Mouse (Mus musculus): ENCODE results near the gene Tbc1d10b. TPM values are rescaled to one million over a fixed set of nuclear protein-coding genes. Genes with fewer than 3 reads are reported as not detected.

Gene Tbc1d10b
- polyA plus RNA-seq, 1 experiment from 2014 or later = 21.4 TPM

- Histone ChIP-seq H3K27ac (ENCODE audit: low read depth) (peak overlapping the region; percentile 91), H3K4me1 (replicated peaks; ENCODE audit: control insufficient read depth, insufficient read depth, low read length) (peaks cover 20% of the 10 kb centered on the region), H3K36me3 (ENCODE audit: control insufficient read depth, insufficient read depth, low read length) (peaks cover 17% of the 10 kb centered on the region), H3K27me3 (replicated peaks; ENCODE audit: control insufficient read depth, insufficient read depth, low read length) (no peaks in the 10 kb centered on the region), H3K9ac (ENCODE audit: low read length) (peak overlapping the region; percentile 91), H3K4me2 (ENCODE audit: low read length) (peak overlapping the region; percentile 76), H3K4me3 (ENCODE audit: low read depth, low read length) (peak overlapping the region; percentile 94), H3K9me3 (ENCODE audit: control insufficient read depth, low read length) (0 out of 2 replicates have a peak, but pooled peaks cover 2% of the 10 kb centered on the region)
- ATAC-seq (replicated peaks; ENCODE audit: low FRiP score, low TSS enrichment, low read depth) (peak; percentile 80), DNase-seq (ENCODE audit: low spot score) (peak; percentile 62)
- 8% methylated on average over 33 of the region's 33 CpGs for WGBS
These were observed 36.6 kb upstream of the Tbc1d10b start for GRCm38 (mm10) chr7:127244658-127245510.

DNA sequence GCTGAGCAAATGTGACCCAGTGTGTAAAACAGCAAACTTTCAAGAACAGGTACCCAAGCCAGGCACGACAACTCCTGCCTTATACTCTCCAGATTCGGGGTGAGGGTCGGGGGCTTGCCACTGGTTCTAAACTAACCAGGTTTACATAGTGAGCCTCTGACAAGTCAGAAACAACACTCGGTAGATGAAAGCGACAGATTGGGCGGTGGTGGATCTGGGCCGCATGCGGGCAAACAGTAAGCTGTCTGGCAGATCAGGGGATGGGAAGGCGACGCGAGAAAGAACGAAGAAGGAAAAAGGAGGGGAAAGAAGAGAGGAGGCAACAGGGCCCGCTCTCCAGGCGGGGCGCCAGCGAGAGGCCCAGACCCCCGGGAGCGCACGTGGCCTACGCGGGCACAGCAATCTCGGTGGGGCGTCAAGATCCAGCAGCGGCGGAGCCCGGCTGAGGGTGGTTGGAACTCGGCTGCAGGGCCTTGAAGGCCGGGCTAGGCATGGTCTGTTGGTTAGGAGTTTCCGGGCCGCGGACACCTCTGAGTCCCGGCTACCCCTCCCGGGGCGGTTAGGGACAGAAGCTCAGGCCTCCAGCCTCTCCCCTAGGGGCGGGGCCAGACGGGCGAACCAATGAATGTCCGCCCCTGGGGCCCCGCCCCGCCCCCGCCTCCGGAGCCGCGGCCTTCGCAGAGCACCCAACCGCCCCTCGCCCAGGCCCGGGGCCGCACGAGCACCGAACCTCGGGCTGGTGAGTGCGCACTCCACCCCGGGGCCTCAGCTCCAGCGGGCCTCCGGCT is 35.8 kb upstream of the Tbc1d10b start, which contains the start of gene Zfp771:
Gene Zfp771 (plus strand): TSS at position 405 of the 788 bp plus-strand sequence.
- H3K9me3 ChIP-seq (ENCODE audit: control insufficient read depth, low read length) = 0 out of 2 replicates have a peak, but pooled peaks cover 2% of the 10 kb centered on the region
- peaks cover 12% of the 10 kb centered on the region; the same call in 1 of the 2 replicates for H3K36me3 ChIP-seq (ENCODE audit: control insufficient read depth, insufficient read depth, low read length)
- peak; percentile 99 for ATAC-seq (replicated peaks; ENCODE audit: low FRiP score, low TSS enrichment, low read depth)
- no peaks in the 10 kb centered on the region for H3K27me3 ChIP-seq (replicated peaks; ENCODE audit: control insufficient read depth, insufficient read depth, low read length)
- DNase-seq (ENCODE audit: low spot score) = peak; percentile 95
- peak within 1 kb of the TSS; percentile 94 for H3K4me3 ChIP-seq (ENCODE audit: low read depth, low read length)
- peak within 1 kb of the TSS; percentile 91 for H3K9ac ChIP-seq (ENCODE audit: low read length)
- peaks cover 20% of the 10 kb centered on the region for H3K4me1 ChIP-seq (replicated peaks; ENCODE audit: control insufficient read depth, insufficient read depth, low read length)
- peak within 1 kb of the TSS; percentile 91 for H3K27ac ChIP-seq (ENCODE audit: low read depth)
- peak within 1 kb of the TSS; percentile 76 for H3K4me2 ChIP-seq (ENCODE audit: low read length)
- WGBS = 1% methylated on average over 53 of the region's 56 CpGs

DNA sequence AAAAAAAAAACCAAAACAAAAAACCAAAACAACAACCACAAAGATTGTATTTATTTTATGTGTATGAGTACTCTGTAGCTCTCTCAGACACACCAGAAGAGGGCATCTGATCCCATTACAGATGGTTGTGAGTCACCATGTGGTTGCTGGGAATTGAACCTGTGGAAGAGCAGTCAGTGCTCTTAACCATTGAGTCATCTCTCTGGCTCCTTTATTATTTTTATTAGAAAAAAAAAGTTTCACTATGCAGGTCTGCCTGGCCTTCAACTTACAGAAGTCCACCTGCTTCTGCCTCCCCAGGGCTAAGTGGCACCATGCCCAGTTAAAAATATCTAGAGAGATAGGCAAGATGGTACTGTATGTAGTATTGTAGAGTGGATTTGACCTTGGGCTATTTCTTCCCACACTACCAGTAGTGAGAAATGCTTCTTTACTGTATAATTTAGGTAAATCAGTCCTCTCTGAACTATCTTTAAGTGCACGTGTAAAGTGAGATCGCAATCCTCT is 35.1 kb upstream of the Tbc1d10b start:
- H3K4me2 ChIP-seq (ENCODE audit: low read length) = peak overlapping the region; percentile 76
- ATAC-seq (replicated peaks; ENCODE audit: low FRiP score, low TSS enrichment, low read depth) = no peak
- WGBS = 30% methylated on average over 2 of the region's 2 CpGs
- DNase-seq (ENCODE audit: low spot score) = no peak
- peak overlapping the region; percentile 94 for H3K4me3 ChIP-seq (ENCODE audit: low read depth, low read length)
- H3K9me3 ChIP-seq (ENCODE audit: control insufficient read depth, low read length) = 0 out of 2 replicates have a peak, but pooled peaks cover 2% of the 10 kb centered on the region
- H3K4me1 ChIP-seq (replicated peaks; ENCODE audit: control insufficient read depth, insufficient read depth, low read length) = peaks cover 20% of the 10 kb centered on the region
- peak overlapping the region; percentile 91 for H3K9ac ChIP-seq (ENCODE audit: low read length)
- H3K27ac ChIP-seq (ENCODE audit: low read depth) = peak overlapping the region; percentile 91
- H3K36me3 ChIP-seq (ENCODE audit: control insufficient read depth, insufficient read depth, low read length) = peaks cover 18% of the 10 kb centered on the region
- H3K27me3 ChIP-seq (replicated peaks; ENCODE audit: control insufficient read depth, insufficient read depth, low read length) = no peaks in the 10 kb centered on the region

- H3K9me3 ChIP-seq (ENCODE audit: control insufficient read depth, low read length) = no peaks in the 10 kb centered on the region
These were observed 26.5 kb upstream of the Tbc1d10b start for GRCm38 (mm10) chr7:127234777-127235176.

DNA sequence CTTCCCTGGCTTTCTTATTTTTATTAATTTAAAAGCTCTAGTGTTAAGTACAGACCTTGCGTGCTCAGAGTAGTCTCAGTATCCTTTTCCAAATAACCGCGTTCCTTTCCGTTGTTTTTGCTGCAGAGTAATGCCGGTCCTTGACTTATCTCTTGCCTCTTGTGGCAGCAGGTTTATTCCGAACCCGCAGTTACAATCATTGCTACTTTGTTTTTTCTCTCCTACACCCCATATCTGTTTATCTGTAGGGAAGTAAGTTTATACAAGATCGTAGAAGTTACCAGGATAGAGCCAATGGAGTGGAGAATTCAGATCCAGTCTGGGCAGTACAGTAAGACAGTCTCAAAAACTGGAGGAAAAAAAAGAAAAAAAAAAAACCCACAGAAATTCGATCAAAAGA is 25.5 kb upstream of the Tbc1d10b start:
- Histone ChIP-seq H3K9me3 (ENCODE audit: control insufficient read depth, low read length) (no peaks in the 10 kb centered on the region), H3K36me3 (ENCODE audit: control insufficient read depth, insufficient read depth, low read length) (peaks cover 54% of the 10 kb centered on the region), H3K27ac (ENCODE audit: low read depth) (peak overlapping the region; percentile 98; the same call in 1 of the 2 replicates), H3K27me3 (replicated peaks; ENCODE audit: control insufficient read depth, insufficient read depth, low read length) (no peaks in the 10 kb centered on the region), H3K4me1 (replicated peaks; ENCODE audit: control insufficient read depth, insufficient read depth, low read length) (peaks cover 18% of the 10 kb centered on the region), H3K4me2 (ENCODE audit: low read length) (peak overlapping the region; percentile 85), H3K4me3 (ENCODE audit: low read depth, low read length) (peak overlapping the region; percentile 78), H3K9ac (ENCODE audit: low read length) (peak overlapping the region; percentile 90)
- 2% methylated on average over 9 of the region's 9 CpGs for WGBS
- ATAC-seq (replicated peaks; ENCODE audit: low FRiP score, low TSS enrichment, low read depth) = no peak
- no peak for DNase-seq (ENCODE audit: low spot score)

More at GRCm38 (mm10) chr7:127234777-127235176, 26.5 kb upstream of the Tbc1d10b start:
- Histone ChIP-seq H3K9ac (ENCODE audit: low read length) (no peak overlapping the region), H3K4me1 (replicated peaks; ENCODE audit: control insufficient read depth, insufficient read depth, low read length) (peaks cover 18% of the 10 kb centered on the region), H3K36me3 (ENCODE audit: control insufficient read depth, insufficient read depth, low read length) (peaks cover 53% of the 10 kb centered on the region), H3K27ac (ENCODE audit: low read depth) (no peak overlapping the region), H3K27me3 (replicated peaks; ENCODE audit: control insufficient read depth, insufficient read depth, low read length) (no peaks in the 10 kb centered on the region), H3K4me2 (ENCODE audit: low read length) (peak overlapping the region; percentile 85), H3K4me3 (ENCODE audit: low read depth, low read length) (no peak overlapping the region)
- DNase-seq (ENCODE audit: low spot score) (no peak), ATAC-seq (replicated peaks; ENCODE audit: low FRiP score, low TSS enrichment, low read depth) (no peak)
- 97% methylated on average over 2 of the region's 2 CpGs for WGBS

DNA sequence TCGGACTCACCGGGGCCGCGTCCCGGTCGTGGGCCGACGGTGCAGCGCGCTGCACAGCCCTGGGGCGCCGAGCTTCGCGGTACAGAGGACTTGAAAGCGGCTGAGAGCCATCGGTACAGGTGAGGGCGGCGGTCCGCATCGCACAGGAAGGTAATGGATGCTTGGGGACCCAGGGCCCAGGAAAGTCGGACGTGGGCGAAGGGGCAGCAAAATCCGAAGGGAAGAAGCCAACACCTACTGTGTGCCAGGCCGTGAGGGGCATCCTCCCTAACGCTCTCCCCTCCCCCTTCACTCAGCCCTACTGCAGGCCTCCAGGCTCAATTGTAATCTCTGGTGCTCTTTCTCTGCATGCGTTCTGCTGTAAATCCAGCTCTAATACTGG is 25.1 kb upstream of the Tbc1d10b start:
- Histone ChIP-seq H3K36me3 (ENCODE audit: control insufficient read depth, insufficient read depth, low read length) (peaks cover 50% of the 10 kb centered on the region), H3K4me3 (ENCODE audit: low read depth, low read length) (peak overlapping the region; percentile 78), H3K4me1 (replicated peaks; ENCODE audit: control insufficient read depth, insufficient read depth, low read length) (peaks cover 18% of the 10 kb centered on the region), H3K9me3 (ENCODE audit: control insufficient read depth, low read length) (no peaks in the 10 kb centered on the region), H3K9ac (ENCODE audit: low read length) (peak overlapping the region; percentile 90), H3K4me2 (ENCODE audit: low read length) (peak overlapping the region; percentile 85), H3K27me3 (replicated peaks; ENCODE audit: control insufficient read depth, insufficient read depth, low read length) (no peaks in the 10 kb centered on the region), H3K27ac (ENCODE audit: low read depth) (peak overlapping the region; percentile 98)
- WGBS = under 1% methylated on average over 26 of the region's 27 CpGs
- ATAC-seq (replicated peaks; ENCODE audit: low FRiP score, low TSS enrichment, low read depth) = peak; percentile 62
- no peak for DNase-seq (ENCODE audit: low spot score)

DNA sequence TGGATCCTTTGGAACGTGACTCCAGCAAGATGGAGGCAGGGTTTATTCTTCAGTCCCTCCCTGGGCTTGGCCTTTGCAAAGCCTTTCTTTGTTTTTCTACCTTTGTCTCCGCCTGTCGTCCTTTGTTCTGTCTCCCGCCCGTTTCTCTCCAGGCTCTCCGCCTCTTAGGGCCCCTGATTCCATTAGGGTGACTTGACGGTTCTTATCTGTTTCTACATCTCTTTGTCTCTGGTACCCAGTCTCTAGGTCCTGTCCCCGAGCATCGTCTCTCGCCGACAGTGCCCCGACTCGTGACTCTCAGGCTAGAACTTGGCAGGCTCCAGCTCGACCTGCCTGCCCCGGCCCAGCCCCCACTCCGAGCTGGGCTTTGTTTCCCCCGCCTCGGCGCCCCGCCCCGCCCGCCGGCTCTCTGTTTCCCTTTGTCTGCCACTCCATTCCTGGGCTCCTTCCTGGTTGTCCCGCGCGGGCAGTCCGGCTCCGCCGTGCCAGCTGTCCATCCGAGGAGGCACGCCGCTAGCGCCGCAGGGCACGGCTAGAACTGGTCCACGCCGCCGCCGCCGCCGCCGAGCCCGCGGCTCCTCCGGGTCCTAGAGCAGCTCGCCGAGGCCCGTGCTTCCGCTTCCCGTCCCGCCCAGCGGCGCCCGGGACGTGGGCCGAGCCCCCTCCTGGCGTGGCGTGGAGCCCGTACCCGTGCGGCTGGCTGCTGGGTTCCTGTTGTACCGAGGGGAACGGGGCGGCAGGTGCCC is 24.5 kb upstream of the Tbc1d10b start, which contains the start of the genes Zfp553 and Sept1:
Gene Zfp553 (plus strand): TSS at position 440 of the 746 bp plus-strand sequence.
Gene Sept1 (minus strand): TSS at position 509 of the 746 bp plus-strand sequence.
- Histone ChIP-seq H3K4me2 (ENCODE audit: low read length) (peak within 1 kb of the TSS; percentile 85), H3K9me3 (ENCODE audit: control insufficient read depth, low read length) (no peaks in the 10 kb centered on the region), H3K27me3 (replicated peaks; ENCODE audit: control insufficient read depth, insufficient read depth, low read length) (no peaks in the 10 kb centered on the region), H3K4me3 (ENCODE audit: low read depth, low read length) (peak within 1 kb of the TSS; percentile 78), H3K4me1 (replicated peaks; ENCODE audit: control insufficient read depth, insufficient read depth, low read length) (peaks cover 18% of the 10 kb centered on the region), H3K36me3 (ENCODE audit: control insufficient read depth, insufficient read depth, low read length) (peaks cover 45% of the 10 kb centered on the region), H3K27ac (ENCODE audit: low read depth) (peak within 1 kb of the TSS; percentile 98), H3K9ac (ENCODE audit: low read length) (peak within 1 kb of the TSS; percentile 90)
- peak; percentile 90 for ATAC-seq (replicated peaks; ENCODE audit: low FRiP score, low TSS enrichment, low read depth)
- DNase-seq (ENCODE audit: low spot score) = peak; percentile 92
- under 1% methylated on average over 64 of the region's 64 CpGs for WGBS

All from intestine, embryonic 14.5 days (tissue).